Mouse (Mus musculus): ENCODE data around the gene Clic4.

- TF ChIP-seq CTCF (IDR thresholded peaks at IDR 0.05) (no peak), POLR2A (IDR thresholded peaks at IDR 0.05; ENCODE audit: insufficient read depth, low read depth, low read length) (no peak)
Observed at GRCm38 (mm10) chr4:135310371-135310770, 37.8 kb upstream of the Clic4 start.
